Mouse (Mus musculus) CH12.LX (cell line): ENCODE data around the gene Pmpcb. TPM values are rescaled to one million over a fixed set of nuclear protein-coding genes. Genes with fewer than 3 reads are reported as not detected.
A peak's percentile ranks its signal among the peaks of the same experiment; 100 is the strongest.

ENCODE experiments used
- DNase-seq: peaks from one replicate; pipeline ENCODE4 v3.0.0-alpha.2; 2013; ENCODE audit errors: extremely low read depth
- H3K27ac ChIP-seq: 2 replicates; pipeline ENCODE4 v1.5.1; 2012; ENCODE audit warnings: low read depth, mild to moderate bottlenecking, control low read depth, moderate library complexity; ENCODE audit not compliant: insufficient read depth
- H3K27me3 ChIP-seq: replicated peaks from 2 replicates; pipeline ENCODE3; 2012; ENCODE audit warnings: inconsistent platforms
- H3K36me3 ChIP-seq, 2 experiments: replicated peaks in 1 of 2; 2 replicates each; pipeline versions ENCODE3 to v1.6.1; 2012; ENCODE audit warnings: inconsistent platforms in 1 of 2, low read length in 1 of 2, mild to moderate bottlenecking in 1 of 2, mixed read lengths in 1 of 2, moderate library complexity in 1 of 2; ENCODE audit not compliant: control insufficient read depth in 1 of 2, insufficient read depth in 1 of 2
- H3K4me1 ChIP-seq, 2 experiments: 2 replicates each; pipeline ENCODE4 v1.6.1; 2012; ENCODE audit warnings: inconsistent platforms in 1 of 2, moderate library complexity in 1 of 2; ENCODE audit not compliant: insufficient read depth in 2 of 2, control insufficient read depth in 1 of 2
- H3K4me2 ChIP-seq: 2 replicates; pipeline ENCODE4 v1.6.1; 2012; ENCODE audit warnings: low read depth, mild to moderate bottlenecking, control low read depth; ENCODE audit not compliant: poor library complexity, insufficient read depth, severe bottlenecking
- H3K4me3 ChIP-seq, 3 experiments: fragments of 150-350 bp in 1 of 3; sonication (generic) in 1 of 3; replicated peaks in 1 of 3; 2 replicates each; pipeline versions ENCODE3 to v1.5.1; 2011 to 2012; ENCODE audit warnings: low read depth in 2 of 3, low read length in 2 of 3, mild to moderate bottlenecking in 2 of 3, moderate library complexity in 2 of 3, control low read depth in 1 of 3, improper control_type of control experiment in 1 of 3, inconsistent platforms in 1 of 3, mixed read lengths in 1 of 3; ENCODE audit not compliant: poor library complexity in 1 of 3
- H3K79me2 ChIP-seq: replicated peaks from 2 replicates; pipeline ENCODE4 v1.6.1; 2012; ENCODE audit warnings: mild to moderate bottlenecking, moderate library complexity; ENCODE audit not compliant: control insufficient read depth, poor library complexity, insufficient read depth, severe bottlenecking; ENCODE audit errors: extremely low read depth
- H3K9ac ChIP-seq: 2 replicates; pipeline ENCODE4 v1.6.1; 2012; ENCODE audit warnings: low read depth, mild to moderate bottlenecking, control low read depth, moderate library complexity; ENCODE audit not compliant: insufficient read depth
- H3K9me3 ChIP-seq: replicated peaks from 2 replicates; pipeline ENCODE3; 2012; ENCODE audit warnings: low read length, inconsistent platforms, mixed read lengths
- BHLHE40 ChIP-seq: IDR thresholded peaks from 2 replicates; pipeline ENCODE4 v1.6.1; 2011; ENCODE audit warnings: mild to moderate bottlenecking, low read depth, low read length, improper control_type of control experiment
- CHD1 ChIP-seq: IDR thresholded peaks from 2 replicates; pipeline ENCODE4 v1.6.1; 2012; ENCODE audit warnings: low read depth, low read length, improper control_type of control experiment, inconsistent platforms
- CHD2 ChIP-seq: IDR thresholded peaks from 2 replicates; pipeline ENCODE4 v1.6.1; 2011; ENCODE audit warnings: low read length, improper control_type of control experiment
- CTCF ChIP-seq, 2 experiments: IDR thresholded peaks in 1 of 2; conservative IDR thresholded peaks in 1 of 2; 2 replicates each; pipeline ENCODE4 v1.5.1; 2011 to 2012; ENCODE audit warnings: low read depth in 2 of 2, low read length in 2 of 2, improper control_type of control experiment in 1 of 2, inconsistent platforms in 1 of 2, mild to moderate bottlenecking in 1 of 2, moderate library complexity in 1 of 2
- E2F4 ChIP-seq: IDR thresholded peaks from 2 replicates; pipeline ENCODE4 v1.6.1; 2011; ENCODE audit warnings: low read depth, low read length, improper control_type of control experiment; ENCODE audit not compliant: insufficient replicate concordance
- ELF1 ChIP-seq: IDR thresholded peaks from 2 replicates; pipeline ENCODE4 v1.6.1; 2014; ENCODE audit warnings: low read depth, mild to moderate bottlenecking, inconsistent platforms, low read length, improper control_type of control experiment
- EP300 ChIP-seq: IDR thresholded peaks from 2 replicates; pipeline ENCODE4 v1.6.1; 2011; ENCODE audit warnings: low read length, improper control_type of control experiment
- ETS1 ChIP-seq: conservative IDR thresholded peaks from 2 replicates; pipeline ENCODE4 v1.6.1; 2012; ENCODE audit warnings: low read depth, mild to moderate bottlenecking, inconsistent platforms, low read length, improper control_type of control experiment, moderate library complexity
- GABPA ChIP-seq: IDR thresholded peaks from 2 replicates; pipeline ENCODE4 v1.6.1; 2012; ENCODE audit warnings: low read depth, low read length, improper control_type of control experiment, inconsistent platforms; ENCODE audit not compliant: insufficient replicate concordance
- HCFC1 ChIP-seq: IDR thresholded peaks from 2 replicates; pipeline ENCODE4 v1.6.1; 2012; ENCODE audit warnings: low read depth, mild to moderate bottlenecking, inconsistent platforms, low read length, improper control_type of control experiment
- IRF4 ChIP-seq: IDR thresholded peaks from 2 replicates; pipeline ENCODE4 v1.6.1; 2014; ENCODE audit warnings: low read depth, mild to moderate bottlenecking, inconsistent platforms, low read length, improper control_type of control experiment
- JUND ChIP-seq: conservative IDR thresholded peaks from 2 replicates; pipeline ENCODE4 v1.6.1; 2011; ENCODE audit warnings: low read depth, low read length, improper control_type of control experiment
- KAT2A ChIP-seq: IDR thresholded peaks from 2 replicates; pipeline ENCODE4 v1.6.1; 2012; ENCODE audit warnings: low read length, improper control_type of control experiment, inconsistent platforms; ENCODE audit not compliant: insufficient replicate concordance
- MAFK ChIP-seq: IDR thresholded peaks from 2 replicates; pipeline ENCODE4 v1.6.1; 2011; ENCODE audit warnings: low read length, improper control_type of control experiment; ENCODE audit not compliant: insufficient replicate concordance
- MAX ChIP-seq: IDR thresholded peaks from 2 replicates; pipeline ENCODE4 v1.6.1; 2011; ENCODE audit warnings: low read length, improper control_type of control experiment
- MYC ChIP-seq: IDR thresholded peaks from 2 replicates; pipeline ENCODE4 v1.6.1; 2011; ENCODE audit warnings: low read depth, mild to moderate bottlenecking, improper control_type of control experiment, low read length
- NELFE ChIP-seq: IDR thresholded peaks from 2 replicates; pipeline ENCODE4 v1.6.1; 2011; ENCODE audit warnings: low read depth, low read length, improper control_type of control experiment
- NRF1 ChIP-seq: IDR thresholded peaks from 2 replicates; pipeline ENCODE4 v1.6.1; 2014; ENCODE audit warnings: low read depth, mild to moderate bottlenecking, inconsistent platforms, low read length, improper control_type of control experiment, moderate library complexity
- PAX5 ChIP-seq: IDR thresholded peaks from 2 replicates; pipeline ENCODE4 v1.6.1; 2012; ENCODE audit warnings: low read length, inconsistent platforms, mixed read lengths
- POLR2A ChIP-seq: IDR thresholded peaks from 2 replicates; pipeline ENCODE4 v1.6.1; 2011; ENCODE audit warnings: low read depth, mild to moderate bottlenecking, improper control_type of control experiment, low read length
- POLR2AphosphoS2 ChIP-seq: IDR thresholded peaks from 2 replicates; pipeline ENCODE4 v1.6.1; 2011; ENCODE audit warnings: low read depth, low read length, improper control_type of control experiment
- RAD21 ChIP-seq: IDR thresholded peaks from 2 replicates; pipeline ENCODE4 v1.6.1; 2011; ENCODE audit warnings: low read depth, mild to moderate bottlenecking, low read length, improper control_type of control experiment, moderate library complexity
- RCOR1 ChIP-seq: conservative IDR thresholded peaks from 2 replicates; pipeline ENCODE4 v1.6.1; 2012; ENCODE audit warnings: low read depth, mild to moderate bottlenecking, inconsistent platforms, low read length, improper control_type of control experiment
- SIN3A ChIP-seq: IDR thresholded peaks from 2 replicates; pipeline ENCODE4 v1.6.1; 2012; ENCODE audit warnings: low read length, improper control_type of control experiment, inconsistent platforms
- SMC3 ChIP-seq: IDR thresholded peaks from 2 replicates; pipeline ENCODE4 v1.6.1; 2011; ENCODE audit warnings: low read depth, low read length, improper control_type of control experiment
- TBP ChIP-seq: conservative IDR thresholded peaks from 2 replicates; pipeline ENCODE4 v1.6.1; 2011; ENCODE audit warnings: low read depth, low read length, improper control_type of control experiment
- TCF12 ChIP-seq: IDR thresholded peaks from 2 replicates; pipeline ENCODE4 v1.6.1; 2014; ENCODE audit warnings: low read depth, mild to moderate bottlenecking, inconsistent platforms, low read length, improper control_type of control experiment
- UBTF ChIP-seq: IDR thresholded peaks from 2 replicates; pipeline ENCODE4 v1.6.1; 2012; ENCODE audit warnings: low read depth, mild to moderate bottlenecking, inconsistent platforms, low read length, improper control_type of control experiment, moderate library complexity
- USF1 ChIP-seq: IDR thresholded peaks from 2 replicates; pipeline ENCODE4 v1.6.1; 2014; ENCODE audit warnings: low read depth, mild to moderate bottlenecking, inconsistent platforms, low read length, improper control_type of control experiment
- ZC3H11A ChIP-seq: IDR thresholded peaks from 2 replicates; pipeline ENCODE4 v1.6.1; 2012; ENCODE audit warnings: low read depth, mild to moderate bottlenecking, inconsistent platforms, low read length, improper control_type of control experiment
- ZKSCAN1 ChIP-seq: IDR thresholded peaks from 2 replicates; pipeline ENCODE4 v1.6.1; 2012; ENCODE audit warnings: low read depth, inconsistent platforms, low read length, improper control_type of control experiment, borderline replicate concordance
- ZMIZ1 ChIP-seq: IDR thresholded peaks from 2 replicates; pipeline ENCODE4 v1.6.1; 2012; ENCODE audit warnings: low read depth, mild to moderate bottlenecking, inconsistent platforms, low read length, improper control_type of control experiment
- ZNF384 ChIP-seq: IDR thresholded peaks from 2 replicates; pipeline ENCODE4 v1.6.1; 2012; ENCODE audit warnings: low read depth, low read length, improper control_type of control experiment, inconsistent platforms
- dilution Hi-C: fragments of 300-500 bp; cut with MboI; formaldehyde crosslinking; loops from 2 replicates; pipeline ENCODE4 v1.14.3; 2020; ENCODE audit warnings: low sequenced_read_pairs; ENCODE audit not compliant: extremely low pct_unique_long_range_greater_than_20kb, extremely low pct_ligation_motif_present
- in situ Hi-C: fragments of 300-500 bp; cut with MboI; formaldehyde crosslinking; loops from 3 replicates; pipeline ENCODE4 v1.14.3; 2019; ENCODE audit warnings: low sequenced_read_pairs, low pct_ligation_motif_present, low pct_unique_long_range_greater_than_20kb, mixed read lengths
- polyA plus RNA-seq: library from polyadenylated mRNA; unstranded; fragments of >175 nt; gene quantifications from 2 replicates; pipeline ENCODE4 v1.2.1, GENCODE M21; 2012; ENCODE audit warnings: low read depth; ENCODE audit not compliant: insufficient read length
- total RNA-seq, 2 experiments: library from RNA; depleted of rRNA; stranded (reverse); fragments of 300-350 nt in 1 of 2; fragments of >200 nt in 1 of 2; gene quantifications; 2 replicates each; pipeline ENCODE4 v1.2.3; 2012 to 2014

Pmpcb gene
- total and polyA plus RNA-seq, 3 experiments = 113 to 166 (median 165) TPM

DNA sequence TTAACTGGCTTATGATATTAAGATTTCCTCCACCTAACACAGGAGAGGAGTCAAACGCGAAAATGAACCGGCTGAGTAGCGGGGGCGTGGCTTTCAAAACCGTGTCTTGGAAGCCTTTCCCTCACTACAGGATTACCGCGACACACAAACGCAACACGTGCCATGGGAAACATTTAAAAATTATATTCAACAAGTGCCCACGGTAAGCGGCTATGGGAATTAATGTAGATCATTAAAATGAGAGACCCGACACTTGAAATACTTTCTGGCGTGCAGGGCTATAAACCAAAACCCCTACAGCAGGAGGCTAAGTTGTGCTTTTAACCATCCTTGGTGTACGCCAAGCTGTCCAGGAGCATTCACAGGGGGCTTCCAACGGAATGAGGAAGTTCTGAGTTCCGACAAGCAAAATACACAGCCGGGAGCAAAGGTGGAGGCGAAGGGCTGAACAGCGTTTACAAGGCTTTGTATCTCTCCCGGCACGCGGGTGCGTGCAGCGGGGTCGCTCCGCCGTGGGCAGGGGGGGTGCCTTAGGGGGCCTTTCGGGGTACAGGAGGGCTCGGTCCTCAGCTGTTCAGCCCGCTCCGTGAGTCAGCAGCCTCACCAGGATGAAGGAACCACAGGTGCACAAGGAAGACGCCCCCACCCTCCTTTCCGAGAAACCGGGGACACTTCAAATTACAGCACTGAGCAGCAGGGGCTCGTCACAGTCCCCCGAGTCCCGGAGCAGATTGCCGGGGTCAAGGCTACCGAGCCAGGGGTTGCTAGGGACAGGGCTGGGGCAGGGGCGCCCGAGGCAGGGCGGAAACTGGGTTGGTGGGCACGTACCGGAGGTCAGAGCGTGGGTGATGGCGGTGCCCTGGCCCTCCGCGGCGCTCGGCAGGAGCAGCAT, 47.5 kb downstream of the Pmpcb start (continued):
- no peak for TF ChIP-seq KAT2A
- TF ChIP-seq NRF1 = no peak
- TF ChIP-seq CTCF (conservative IDR thresholded peaks at IDR 0.05 in 1 of 2, IDR thresholded peaks at IDR 0.05 in 1 of 2; ENCODE audit: low read depth in 2 of 2, low read length in 2 of 2) = no peak
- peak; percentile 71 for TF ChIP-seq MAX
- no peak for TF ChIP-seq POLR2A
- no peak for TF ChIP-seq NELFE
- TF ChIP-seq HCFC1 = no peak
- no peak for TF ChIP-seq JUND
- no peak for TF ChIP-seq POLR2AphosphoS2
- peak; percentile 70; the same call in 1 of the 2 replicates for TF ChIP-seq SIN3A
- TF ChIP-seq ETS1 = no peak
- TF ChIP-seq TCF12 = no peak
- no peak for TF ChIP-seq ZKSCAN1
- no peak for TF ChIP-seq RCOR1
- no peak for TF ChIP-seq RAD21
- TF ChIP-seq PAX5 = no peak
- TF ChIP-seq E2F4 = no peak
- TF ChIP-seq MYC = peak; percentile 63
- TF ChIP-seq ZNF384 = no peak
- no peak for TF ChIP-seq ELF1
- TF ChIP-seq IRF4 = no peak
- TF ChIP-seq BHLHE40 = peak; percentile 69
- TF ChIP-seq EP300 = no peak
- no peak for TF ChIP-seq USF1

DNA sequence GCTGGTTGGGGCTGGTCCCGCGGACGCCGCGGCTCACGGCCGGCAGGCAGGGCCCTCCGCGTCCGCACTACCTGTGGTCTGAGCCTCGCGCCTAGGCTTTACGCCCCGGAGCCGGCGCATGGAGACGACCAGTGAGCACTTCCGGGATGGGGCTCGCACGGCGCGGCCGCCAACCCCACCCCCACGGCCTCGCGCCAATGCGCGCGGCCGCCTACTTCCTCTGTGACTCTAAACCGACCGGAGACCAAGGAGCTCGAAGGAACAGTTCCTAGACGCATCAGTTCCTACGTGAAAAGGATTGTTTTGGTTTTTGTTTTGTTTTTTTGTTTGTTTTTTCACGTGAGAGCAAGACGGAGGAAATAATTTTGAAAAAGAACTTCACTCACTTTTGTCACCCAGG, 48.1 kb downstream of the Pmpcb start, which contains the start of the genes Dnajc2 and Psmc2:
Gene Dnajc2 (minus strand): TSS at position 199 of the 400 bp plus-strand sequence.
Gene Psmc2 (plus strand): TSS at position 231 of the 400 bp plus-strand sequence.
- Histone ChIP-seq H3K9me3 (no peaks in the 10 kb centered on the region), H3K27me3 (no peaks in the 10 kb centered on the region), H3K79me2 (peaks cover 63% of the 10 kb centered on the region), H3K4me3 (peak within 1 kb of the TSS; percentile 95 to 100 (median 96)), H3K36me3 (peaks cover 34 to 54% of the 10 kb centered on the region in 2 experiments), H3K4me1 (peaks cover 3 to 32% of the 10 kb centered on the region in 2 experiments; a peak in 2 of 4 replicates), H3K4me2 (peak within 1 kb of the TSS; percentile 93), H3K9ac (peak within 1 kb of the TSS; percentile 82), H3K27ac (peak within 1 kb of the TSS; percentile 77)
- DNase-seq = peak; percentile 88
- dilution Hi-C loops = no loop called here
- in situ Hi-C loops = no loop called here
- TF ChIP-seq SMC3 (no peak), JUND (no peak), HCFC1 (peak; percentile 91), ELF1 (peak; percentile 98), MAX (peak; percentile 93), RCOR1 (no peak), IRF4 (peak; percentile 57), MAFK (0 out of 2 replicates have a peak, but pooled peaks have one; percentile 34), ZNF384 (peak; percentile 21; the same call in 1 of the 2 replicates), POLR2AphosphoS2 (no peak; the same call in 1 of the 2 replicates), KAT2A (peak; percentile 81; the same call in 1 of the 2 replicates), ETS1 (peak; percentile 35), TCF12 (peak; percentile 87), CHD1 (no peak), GABPA (no peak; the same call in 1 of the 2 replicates), CTCF (conservative IDR thresholded peaks at IDR 0.05 in 1 of 2, IDR thresholded peaks at IDR 0.05 in 1 of 2; ENCODE audit: low read depth in 2 of 2, low read length in 2 of 2) (no peak), E2F4 (peak; percentile 92), EP300 (no peak), SIN3A (peak; percentile 97), ZC3H11A (no peak), CHD2 (peak; percentile 89), UBTF (no peak), ZMIZ1 (no peak), NELFE (peak; percentile 85), ZKSCAN1 (no peak), TBP (peak; percentile 87), BHLHE40 (peak; percentile 86)
